18 mouse cellular contexts compared by ENCODE assay signal in genomic region chr16:95864106-95864505, GRCm38 (mm10).
DNase-seq lines count a peak whose midpoint lies in the region; ATAC-seq and TF ChIP-seq lines count a peak whose summit lies in the region.
"Had no signal": no experiment of that assay in that cellular context is flagged by ENCODE, and none has a peak within 500 bp of the region (broad histone marks: within the 10 kb centered on the region; RNA-seq: fewer than 3 reads in every experiment).

No protein-coding gene starts in this region.

- H3K27me3 ChIP-seq in heart, embryonic 10.5 days (ENCODE audit: insufficient read depth, poor library complexity, severe bottlenecking) = no peaks in the 10 kb centered on the region
- no peaks in the 10 kb centered on the region for H3K27me3 ChIP-seq in lung, embryonic 14.5 days (ENCODE audit: insufficient read depth, low read length)
- 0 out of 2 replicates have a peak, but pooled peaks cover 4% of the 10 kb centered on the region for H3K27me3 ChIP-seq in limb, embryonic 12.5 days
- no peaks in the 10 kb centered on the region for H3K27me3 ChIP-seq in hindbrain, embryonic 10.5 days (ENCODE audit: insufficient read depth, poor library complexity, severe bottlenecking)
- H3K27me3 ChIP-seq: embryonic facial prominence, embryonic 13.5 days; heart, embryonic 13.5 days; kidney, embryonic 15.5 days; midbrain, embryonic 13.5 days; neural tube, embryonic 12.5 days had no signal

- intact Hi-C loops in heart, postnatal 14 days (cut with DNase I) = loop anchor here (5.0 kb wide), 1 partner anchor 117 kb away; no protein-coding TSS in a partner anchor

- H3K9ac ChIP-seq in lung, embryonic 14.5 days = 0 out of 2 replicates have a peak overlapping the region, but pooled peaks have one; percentile 1
- no peak overlapping the region for H3K9ac ChIP-seq in limb, embryonic 12.5 days (replicated peaks)
- H3K9ac ChIP-seq: embryonic facial prominence, embryonic 13.5 days; heart, embryonic 13.5 days; hindbrain, embryonic 14.5 days; kidney, embryonic 15.5 days; liver, embryonic 14.5 days; midbrain, embryonic 13.5 days; neural tube, embryonic 12.5 days had no signal

- no peak for DNase-seq in heart, embryonic 10.5 days (ENCODE audit: low spot score)
- no peak for DNase-seq in heart, postnatal 14 days
- no peak for DNase-seq in lung, embryonic 14.5 days
- DNase-seq in lung, postnatal 36 days = no peak
- no peak for DNase-seq in hindbrain, embryonic 10.5 days (ENCODE audit: low spot score)
- DNase-seq: adrenal gland, adult 2 months; cerebellum, adult 9-10 months had no signal

- no peaks in the 10 kb centered on the region for H3K9me3 ChIP-seq in heart, embryonic 10.5 days
- H3K9me3 ChIP-seq in lung, embryonic 14.5 days (ENCODE audit: low read depth, low read length) = no peaks in the 10 kb centered on the region
- H3K9me3 ChIP-seq in limb, embryonic 12.5 days = no peaks in the 10 kb centered on the region
- H3K9me3 ChIP-seq in hindbrain, embryonic 10.5 days = no peaks in the 10 kb centered on the region
- H3K9me3 ChIP-seq: embryonic facial prominence, embryonic 13.5 days; heart, embryonic 13.5 days; kidney, embryonic 15.5 days; midbrain, embryonic 13.5 days; neural tube, embryonic 12.5 days had no signal

- peak overlapping the region; percentile 71; the same call in 1 of the 2 replicates for H3K27ac ChIP-seq in heart, embryonic 10.5 days
- no peak overlapping the region for H3K27ac ChIP-seq in lung, embryonic 14.5 days (ENCODE audit: low read depth)
- H3K27ac ChIP-seq in brown adipose tissue, adult 24 weeks (replicated peaks; ENCODE audit: low read depth, low read length) = peak overlapping the region; percentile 83
- 0 out of 2 replicates have a peak overlapping the region, but pooled peaks have one; percentile 13 for H3K27ac ChIP-seq in limb, embryonic 12.5 days
- no peak overlapping the region for H3K27ac ChIP-seq in hindbrain, embryonic 10.5 days
- H3K27ac ChIP-seq: embryonic facial prominence, embryonic 13.5 days; hindbrain, embryonic 14.5 days; liver, embryonic 14.5 days; midbrain, embryonic 13.5 days; neural tube, embryonic 12.5 days had no signal

- WGBS in heart, embryonic 10.5 days = 69% methylated on average over 13 of the region's 13 CpGs
- WGBS in lung, embryonic 14.5 days = 63% methylated on average over 13 of the region's 13 CpGs
- 56% methylated on average over 13 of the region's 13 CpGs for WGBS in limb, embryonic 12.5 days
- WGBS in hindbrain, embryonic 10.5 days = 80% methylated on average over 13 of the region's 13 CpGs

- no peak for TF ChIP-seq CTCF in lung, embryonic 14.5 days (IDR thresholded peaks at IDR 0.05; ENCODE audit: low read depth)

- no peak overlapping the region for H3K4me3 ChIP-seq in heart, embryonic 10.5 days
- H3K4me3 ChIP-seq in lung, embryonic 14.5 days (ENCODE audit: low read depth, low read length) = no peak overlapping the region
- H3K4me3 ChIP-seq in brown adipose tissue, adult 24 weeks (ENCODE audit: insufficient read depth, low read depth, low read length) = no peak overlapping the region
- H3K4me3 ChIP-seq in limb, embryonic 12.5 days (replicated peaks) = no peak overlapping the region
- no peak overlapping the region for H3K4me3 ChIP-seq in hindbrain, embryonic 10.5 days
- H3K4me3 ChIP-seq: embryonic facial prominence, embryonic 13.5 days; heart, embryonic 13.5 days; kidney, embryonic 15.5 days; midbrain, embryonic 13.5 days; neural tube, embryonic 12.5 days had no signal

- no peak overlapping the region for H3K4me2 ChIP-seq in lung, embryonic 14.5 days
- H3K4me2 ChIP-seq in limb, embryonic 12.5 days = no peak overlapping the region
- H3K4me2 ChIP-seq: embryonic facial prominence, embryonic 13.5 days; heart, embryonic 13.5 days; hindbrain, embryonic 14.5 days; kidney, embryonic 15.5 days; midbrain, embryonic 13.5 days; neural tube, embryonic 12.5 days had no signal

- no peaks in the 10 kb centered on the region for H3K36me3 ChIP-seq in heart, embryonic 10.5 days
- H3K36me3 ChIP-seq in lung, embryonic 14.5 days (ENCODE audit: insufficient read depth) = no peaks in the 10 kb centered on the region
- no peaks in the 10 kb centered on the region for H3K36me3 ChIP-seq in limb, embryonic 12.5 days
- no peaks in the 10 kb centered on the region for H3K36me3 ChIP-seq in hindbrain, embryonic 10.5 days
- H3K36me3 ChIP-seq: embryonic facial prominence, embryonic 13.5 days; heart, embryonic 13.5 days; kidney, embryonic 15.5 days; midbrain, embryonic 13.5 days; neural tube, embryonic 12.5 days had no signal

- H3K4me1 ChIP-seq in heart, embryonic 10.5 days = peaks cover 30% of the 10 kb centered on the region
- peaks cover 14% of the 10 kb centered on the region; the same call in 1 of the 2 replicates for H3K4me1 ChIP-seq in lung, embryonic 14.5 days (ENCODE audit: insufficient read depth)
- peaks cover 31% of the 10 kb centered on the region for H3K4me1 ChIP-seq in brown adipose tissue, adult 24 weeks (ENCODE audit: control insufficient read depth, insufficient read depth, insufficient read length, low read length)
- H3K4me1 ChIP-seq in limb, embryonic 12.5 days (replicated peaks) = peaks cover 23% of the 10 kb centered on the region
- peaks cover 7% of the 10 kb centered on the region; the same call in 1 of the 2 replicates for H3K4me1 ChIP-seq in hindbrain, embryonic 10.5 days (replicated peaks)
- H3K4me1 ChIP-seq: midbrain, embryonic 13.5 days; neural tube, embryonic 12.5 days had no signal

- ATAC-seq in lung, embryonic 14.5 days (ENCODE audit: insufficient read depth) = no peak
- ATAC-seq in limb, embryonic 12.5 days (ENCODE audit: insufficient number of reproducible peaks, insufficient read depth, low FRiP score, low TSS enrichment, low read depth) = no peak
- ATAC-seq: forebrain, embryonic 14.5 days; lung, postnatal 0 days; midbrain, embryonic 13.5 days had no signal

Comparison
In these comparisons a context has a peak if more than half of its experiments do, and no peak if none do; other contexts are left out.
1. H3K27ac ChIP-seq: peak in heart, embryonic 10.5 days (single experiment), brown adipose tissue, adult 24 weeks (single experiment) and limb, embryonic 12.5 days (single experiment); none in lung, embryonic 14.5 days (single experiment) and hindbrain, embryonic 10.5 days (single experiment).